Mouse (Mus musculus): ENCODE measurements around the gene Pla2g6. TPM values are rescaled to one million over a fixed set of nuclear protein-coding genes. Genes with fewer than 3 reads are reported as not detected.

Gene Pla2g6
- polyA plus RNA-seq, 2 experiments: 12.7 to 21.8 TPM

GRCm38 (mm10) chr15:79361023-79361422 lies 32.8 kb upstream of the Pla2g6 start:
- Histone ChIP-seq H3K36me3 (ENCODE audit: control insufficient read depth, insufficient read depth, low read length) (peaks cover 55% of the 10 kb centered on the region), H3K9me3 (ENCODE audit: control insufficient read depth, low read length) (no peaks in the 10 kb centered on the region), H3K4me1 (ENCODE audit: control insufficient read depth, insufficient read depth, low read length) (peaks cover 27% of the 10 kb centered on the region), H3K9ac (ENCODE audit: low read depth, low read length, severe bottlenecking) (0 out of 2 replicates have a peak overlapping the region, but pooled peaks have one; percentile 0), H3K27ac (replicated peaks; ENCODE audit: low read depth, low read length) (no peak overlapping the region), H3K27me3 (ENCODE audit: control insufficient read depth, insufficient read depth, low read length) (no peaks in the 10 kb centered on the region), H3K4me3 (replicated peaks; ENCODE audit: low read length) (no peak overlapping the region), H3K4me2 (replicated peaks; ENCODE audit: low read depth, low read length, severe bottlenecking) (no peak overlapping the region)
- DNase-seq (ENCODE audit: low spot score) (no peak), ATAC-seq (ENCODE audit: low FRiP score, low read depth) (no peak)
- no peak for TF ChIP-seq POLR2A (IDR thresholded peaks at IDR 0.05; ENCODE audit: borderline replicate concordance, extremely low read depth, insufficient read depth, insufficient read length)
- WGBS: 58% methylated on average over 4 of the region's 4 CpGs

- Histone ChIP-seq H3K9me3 (ENCODE audit: control insufficient read depth, low read length) (no peaks in the 10 kb centered on the region), H3K4me1 (ENCODE audit: control insufficient read depth, insufficient read depth, low read length) (peaks cover 27% of the 10 kb centered on the region), H3K27me3 (ENCODE audit: control insufficient read depth, insufficient read depth, low read length) (no peaks in the 10 kb centered on the region), H3K4me3 (replicated peaks; ENCODE audit: low read length) (no peak overlapping the region), H3K4me2 (replicated peaks; ENCODE audit: low read depth, low read length, severe bottlenecking) (no peak overlapping the region), H3K36me3 (ENCODE audit: control insufficient read depth, insufficient read depth, low read length) (peaks cover 49% of the 10 kb centered on the region), H3K9ac (ENCODE audit: low read depth, low read length, severe bottlenecking) (no peak overlapping the region), H3K27ac (replicated peaks; ENCODE audit: low read depth, low read length) (peak overlapping the region; percentile 69; the same call in 1 of the 2 replicates)
- no peak for DNase-seq (ENCODE audit: low spot score)
- no peak for TF ChIP-seq POLR2A (IDR thresholded peaks at IDR 0.05; ENCODE audit: borderline replicate concordance, extremely low read depth, insufficient read depth, insufficient read length)
- 51% methylated on average over 7 of the region's 7 CpGs for WGBS
- no peak for ATAC-seq (ENCODE audit: low FRiP score, low read depth)
Measured at GRCm38 (mm10) chr15:79360371-79360770, 32.2 kb upstream of the Pla2g6 start.

GRCm38 (mm10) chr15:79359954-79360353 lies 31.8 kb upstream of the Pla2g6 start:
- peak overlapping the region; percentile 11; the same call in 1 of the 2 replicates for H3K4me2 ChIP-seq (replicated peaks; ENCODE audit: low read depth, low read length, severe bottlenecking)
- H3K4me1 ChIP-seq (ENCODE audit: control insufficient read depth, insufficient read depth, low read length): peaks cover 27% of the 10 kb centered on the region
- no peak for TF ChIP-seq POLR2A (IDR thresholded peaks at IDR 0.05; ENCODE audit: borderline replicate concordance, extremely low read depth, insufficient read depth, insufficient read length)
- H3K9ac ChIP-seq (ENCODE audit: low read depth, low read length, severe bottlenecking): no peak overlapping the region
- no peaks in the 10 kb centered on the region for H3K9me3 ChIP-seq (ENCODE audit: control insufficient read depth, low read length)
- ATAC-seq (ENCODE audit: low FRiP score, low read depth): 0 out of 2 replicates have a peak, but pooled peaks have one; percentile 20
- H3K36me3 ChIP-seq (ENCODE audit: control insufficient read depth, insufficient read depth, low read length): peaks cover 45% of the 10 kb centered on the region
- WGBS: 8% methylated on average over 6 of the region's 6 CpGs
- H3K27ac ChIP-seq (replicated peaks; ENCODE audit: low read depth, low read length): peak overlapping the region; percentile 69
- peak; percentile 42 for DNase-seq (ENCODE audit: low spot score)
- H3K27me3 ChIP-seq (ENCODE audit: control insufficient read depth, insufficient read depth, low read length): no peaks in the 10 kb centered on the region
- H3K4me3 ChIP-seq (replicated peaks; ENCODE audit: low read length): no peak overlapping the region

- peak overlapping the region; percentile 50 for H3K4me3 ChIP-seq (replicated peaks; ENCODE audit: low read length)
- peak overlapping the region; percentile 61; the same call in 1 of the 2 replicates for H3K9ac ChIP-seq (ENCODE audit: low read depth, low read length, severe bottlenecking)
- 36% methylated on average over 12 of the region's 12 CpGs for WGBS
Measured at GRCm38 (mm10) chr15:79357974-79358690, 29.9 kb upstream of the Pla2g6 start.

GRCm38 (mm10) chr15:79357036-79357911 lies 29.1 kb upstream of the Pla2g6 start:
- peak; percentile 91 for ATAC-seq (ENCODE audit: low FRiP score, low read depth)
- H3K27ac ChIP-seq (replicated peaks; ENCODE audit: low read depth, low read length): peak overlapping the region; percentile 61
- under 1% methylated on average over 55 of the region's 77 CpGs for WGBS

More at GRCm38 (mm10) chr15:79357974-79358690, 29.9 kb upstream of the Pla2g6 start:
- no peak for TF ChIP-seq POLR2A (IDR thresholded peaks at IDR 0.05; ENCODE audit: borderline replicate concordance, extremely low read depth, insufficient read depth, insufficient read length)
- Histone ChIP-seq H3K4me1 (ENCODE audit: control insufficient read depth, insufficient read depth, low read length) (peaks cover 27% of the 10 kb centered on the region), H3K4me2 (replicated peaks; ENCODE audit: low read depth, low read length, severe bottlenecking) (peak overlapping the region; percentile 99), H3K27ac (replicated peaks; ENCODE audit: low read depth, low read length) (no peak overlapping the region), H3K36me3 (ENCODE audit: control insufficient read depth, insufficient read depth, low read length) (peaks cover 27% of the 10 kb centered on the region), H3K9me3 (ENCODE audit: control insufficient read depth, low read length) (no peaks in the 10 kb centered on the region), H3K27me3 (ENCODE audit: control insufficient read depth, insufficient read depth, low read length) (no peaks in the 10 kb centered on the region)
- ATAC-seq (ENCODE audit: low FRiP score, low read depth) (no peak; the same call in 1 of the 2 replicates), DNase-seq (ENCODE audit: low spot score) (no peak)

More at GRCm38 (mm10) chr15:79357036-79357911, 29.1 kb upstream of the Pla2g6 start:
- Histone ChIP-seq H3K4me3 (replicated peaks; ENCODE audit: low read length) (peak overlapping the region; percentile 50), H3K36me3 (ENCODE audit: control insufficient read depth, insufficient read depth, low read length) (peaks cover 18% of the 10 kb centered on the region), H3K4me1 (ENCODE audit: control insufficient read depth, insufficient read depth, low read length) (peaks cover 27% of the 10 kb centered on the region), H3K9me3 (ENCODE audit: control insufficient read depth, low read length) (no peaks in the 10 kb centered on the region), H3K4me2 (replicated peaks; ENCODE audit: low read depth, low read length, severe bottlenecking) (peak overlapping the region; percentile 99), H3K27me3 (ENCODE audit: control insufficient read depth, insufficient read depth, low read length) (no peaks in the 10 kb centered on the region), H3K9ac (ENCODE audit: low read depth, low read length, severe bottlenecking) (peak overlapping the region; percentile 61)
- peak; percentile 88 for DNase-seq (ENCODE audit: low spot score)
- TF ChIP-seq POLR2A (IDR thresholded peaks at IDR 0.05; ENCODE audit: borderline replicate concordance, extremely low read depth, insufficient read depth, insufficient read length): 0 out of 2 replicates have a peak, but pooled peaks have one; percentile 60

Measured in limb, embryonic 14.5 days (tissue).